Mouse (Mus musculus) A20 (cell line): ENCODE data around the gene Ceacam2.
A peak's percentile ranks its signal among the peaks of the same experiment; 100 is the strongest.
"Not testable (repeated sequence)": the region's sequence is repeated elsewhere in the genome, so short reads cannot be mapped to it uniquely, and the experiment has no call there.

ENCODE experiments used
- DNase-seq: peaks from one replicate; pipeline ENCODE4 v3.0.0-alpha.2; 2011; ENCODE audit warnings: low read depth, low spot score

Gene Ceacam2

GRCm38 (mm10) chr7:25539376-25539907 is at the start of gene Ceacam2:
TSS of gene Ceacam2 (minus strand) at chr7:25539857.
- DNase-seq: not testable (repeated sequence)

- peak; percentile 62 for DNase-seq
These were observed 45.9 kb upstream of the Ceacam2 start for GRCm38 (mm10) chr7:25585351-25586204.

DNA sequence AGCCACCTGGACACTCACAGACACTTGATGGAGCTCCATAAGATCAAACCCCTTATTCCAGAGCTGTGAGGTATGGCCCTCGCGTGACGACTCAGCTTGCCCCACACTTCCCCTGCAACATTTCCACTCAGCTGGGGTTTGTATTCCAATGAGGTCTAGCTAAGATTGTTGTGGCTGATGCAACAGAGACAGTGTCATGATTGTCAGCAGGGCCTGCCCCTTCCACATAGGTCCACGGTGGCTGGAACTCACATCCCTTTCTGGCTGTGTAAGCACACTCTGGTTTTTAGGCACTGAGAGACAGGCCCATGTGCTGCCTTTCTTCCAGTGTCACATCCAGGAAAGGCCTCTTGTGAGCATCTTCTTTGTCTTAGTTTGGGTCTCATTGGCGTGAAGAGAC is 45.0 kb upstream of the Ceacam2 start:
- no peak for DNase-seq

- DNase-seq: no peak
These were observed 42.7 kb upstream of the Ceacam2 start for GRCm38 (mm10) chr7:25582301-25582810.

DNA sequence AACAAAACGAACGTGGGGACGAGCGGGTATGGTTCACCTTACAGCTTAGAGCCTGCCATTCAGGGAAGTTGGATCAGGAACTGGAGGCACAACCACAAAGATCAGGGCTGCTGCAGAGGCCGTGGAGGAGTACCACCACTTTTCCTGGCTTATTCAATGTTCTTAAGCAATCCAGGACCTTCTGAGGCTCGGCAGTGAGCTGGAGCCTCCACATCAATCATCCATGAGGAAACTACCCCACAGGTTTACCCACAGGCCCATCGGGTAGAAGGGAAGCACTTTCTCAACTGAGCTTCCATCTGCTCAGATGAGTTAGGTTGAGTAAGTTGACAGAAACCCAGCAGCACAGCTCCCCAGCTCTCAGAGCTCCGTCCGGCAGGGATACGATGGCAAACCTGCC is 39.8 kb upstream of the Ceacam2 start:
- no peak for DNase-seq

GRCm38 (mm10) chr7:25576793-25577437 is 37.3 kb upstream of the Ceacam2 start:
- peak; percentile 74 for DNase-seq

- peak; percentile 30 for DNase-seq
These were observed 36.7 kb upstream of the Ceacam2 start for GRCm38 (mm10) chr7:25576308-25576707.

GRCm38 (mm10) chr7:25575870-25576269 is 36.2 kb upstream of the Ceacam2 start:
- no peak for DNase-seq

- DNase-seq: no peak
These were observed 35.4 kb upstream of the Ceacam2 start for GRCm38 (mm10) chr7:25575105-25575504.

- DNase-seq: not testable (repeated sequence)
These were observed 34.1 kb upstream of the Ceacam2 start for GRCm38 (mm10) chr7:25573806-25574205.

DNA sequence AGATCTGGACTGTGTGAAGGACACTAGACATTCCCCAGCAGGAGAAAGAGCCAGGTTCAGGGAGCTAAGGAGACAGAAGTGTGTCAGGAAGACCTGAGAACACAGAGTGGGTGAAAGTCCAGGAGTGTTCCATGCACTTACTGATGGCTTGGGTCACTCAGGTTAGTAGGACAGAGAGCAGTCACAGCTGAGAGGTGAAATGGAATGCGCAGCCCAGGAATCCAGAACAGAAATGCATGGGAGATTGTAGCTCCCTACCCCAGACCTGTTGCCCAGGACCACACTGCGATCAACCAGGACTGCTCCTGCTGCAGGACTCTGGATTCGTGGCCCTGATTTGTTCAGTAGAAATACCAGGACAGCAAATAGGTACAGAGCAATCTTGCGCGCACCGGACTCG is 29.1 kb upstream of the Ceacam2 start:
- DNase-seq: no peak

GRCm38 (mm10) chr7:25541464-25541863 is 1.8 kb upstream of the Ceacam2 start:
- DNase-seq: peak; percentile 49

GRCm38 (mm10) chr7:25539954-25540353 is 297 bp upstream of the Ceacam2 start:
- DNase-seq: not testable (repeated sequence)

- no peak for DNase-seq
These were observed 8.8 kb downstream of the Ceacam2 start for GRCm38 (mm10) chr7:25530837-25531236.

- not testable (repeated sequence) for DNase-seq
These were observed 23.4 kb downstream of the Ceacam2 start for GRCm38 (mm10) chr7:25516070-25516777.

GRCm38 (mm10) chr7:25515667-25516066 is 24.0 kb downstream of the Ceacam2 start:
- DNase-seq: not testable (repeated sequence)

DNA sequence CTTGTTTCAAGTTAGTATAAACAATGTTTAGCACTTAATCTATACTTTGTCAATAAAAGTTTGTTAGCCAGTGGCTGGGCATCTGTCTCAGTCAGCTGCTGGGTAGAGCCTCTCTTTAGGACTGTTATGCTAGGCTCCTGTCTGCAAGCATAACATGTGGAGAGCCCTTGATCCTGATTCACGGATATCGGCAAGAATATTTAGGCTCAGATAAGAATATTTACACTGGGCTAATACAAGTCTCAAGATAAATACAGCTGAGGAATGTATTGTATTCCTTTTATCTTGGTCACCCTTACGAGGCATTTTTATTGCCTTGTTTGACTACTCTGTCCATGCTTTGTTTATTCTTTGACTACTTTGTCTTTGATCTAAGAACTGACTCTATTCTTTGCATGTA is 29.7 kb downstream of the Ceacam2 start:
- no peak for DNase-seq

GRCm38 (mm10) chr7:25494649-25495048 is 45.0 kb downstream of the Ceacam2 start:
- DNase-seq: no peak

DNA sequence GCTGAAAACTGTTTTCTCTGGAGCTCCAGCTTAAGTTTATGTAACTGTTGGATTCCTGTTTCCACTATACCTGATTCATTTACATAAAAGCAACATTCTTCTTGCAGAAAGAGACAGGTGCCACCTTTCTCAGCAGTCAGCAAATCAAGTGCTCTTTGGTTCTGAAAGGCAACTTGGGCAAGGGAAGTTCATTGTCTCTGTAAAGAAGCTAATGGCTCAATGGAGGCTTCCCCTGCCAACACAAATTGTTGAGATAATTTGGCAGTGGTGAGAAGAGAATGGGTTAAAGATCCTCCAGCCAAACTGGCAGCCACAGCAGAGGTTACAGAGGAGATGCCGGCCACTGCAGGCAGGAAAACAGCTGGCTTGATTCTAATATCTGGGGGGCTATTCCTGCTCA is 49.0 kb downstream of the Ceacam2 start:
- not testable (repeated sequence) for DNase-seq

GRCm38 (mm10) chr7:25489382-25489781 is 50.3 kb downstream of the Ceacam2 start:
- DNase-seq: not testable (repeated sequence)

DNA sequence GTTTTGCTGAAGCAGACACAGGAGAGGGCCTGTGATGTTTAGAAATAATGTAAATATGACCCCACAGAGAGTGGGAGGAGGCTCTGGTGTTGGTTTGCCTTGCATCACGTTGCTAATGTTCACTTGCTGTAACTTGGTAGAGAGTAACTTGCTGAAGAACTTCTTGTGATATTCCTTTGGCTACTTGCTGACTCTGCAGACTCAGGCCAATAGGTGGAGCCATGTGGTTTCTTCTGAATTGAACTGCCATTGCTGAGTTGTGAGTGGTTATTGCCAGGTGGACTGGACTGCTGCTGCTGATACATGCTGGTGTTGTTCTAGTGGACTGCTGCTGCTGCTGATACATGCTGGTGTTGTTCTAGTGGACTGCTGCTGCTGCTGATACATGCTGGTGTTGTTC is 53.5 kb downstream of the Ceacam2 start:
- peak; percentile 38 for DNase-seq

DNA sequence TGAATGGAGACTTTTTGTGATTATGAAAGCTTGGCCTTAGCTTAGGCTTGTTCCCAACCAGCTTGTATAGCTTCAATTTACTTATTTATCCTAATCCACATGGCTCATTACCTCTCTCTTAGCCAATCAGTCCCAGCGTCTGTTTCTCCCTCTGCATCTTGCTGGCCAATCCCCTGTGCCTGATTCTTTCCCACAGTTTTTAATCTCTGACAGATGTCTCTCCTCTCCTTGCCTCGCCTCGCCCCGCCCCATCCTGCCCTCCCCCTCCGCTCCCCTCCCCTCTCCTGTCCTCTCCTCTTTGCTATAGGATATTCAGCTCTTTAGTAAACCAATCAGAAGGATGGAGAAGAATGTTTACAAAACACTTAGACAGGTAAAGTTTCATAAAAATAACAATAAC is 54.6 kb downstream of the Ceacam2 start:
- no peak for DNase-seq
